ENCODE assay signal across 24 mouse cellular contexts in the genomic region with DNA sequence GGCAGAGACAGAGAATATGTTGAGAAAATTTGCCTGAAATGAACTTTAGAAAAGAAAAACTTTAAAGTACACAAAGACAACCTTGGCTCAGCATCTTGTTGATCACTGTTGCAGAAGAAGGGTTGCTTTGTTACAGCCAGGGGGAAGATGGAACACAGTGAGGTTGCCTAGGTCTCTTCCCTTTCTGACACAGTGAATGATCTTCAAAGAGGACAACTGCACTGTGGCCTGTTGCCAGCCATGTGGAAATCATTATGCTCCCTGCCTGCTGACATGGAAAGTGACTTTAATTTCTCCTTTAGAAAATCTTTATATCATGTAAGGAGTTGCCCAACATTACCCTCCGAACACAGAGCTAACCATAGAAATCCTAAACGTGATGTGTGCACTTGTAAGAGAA.
DNase-seq lines count a peak whose midpoint lies in the region; ATAC-seq and TF ChIP-seq lines count a peak whose summit lies in the region.
"Had no signal": no experiment of that assay in that cellular context is flagged by ENCODE, and none has a peak within 500 bp of the region (broad histone marks: within the 10 kb centered on the region; RNA-seq: fewer than 3 reads in every experiment).

No protein-coding gene starts in this region.

- peak; percentile 25 for DNase-seq in gastrocnemius, adult 2 months
- DNase-seq in gastrocnemius, postnatal 4 days (ENCODE audit: low spot score in 2 of 2) = no peak
- peak; percentile 5 for DNase-seq in midbrain, postnatal 0 days (ENCODE audit: low spot score)
- DNase-seq in midbrain, embryonic 10.5 days (ENCODE audit: low spot score) = no peak
- DNase-seq in embryonic facial prominence, embryonic 11.5 days (ENCODE audit: low spot score) = peak; percentile 60
- DNase-seq in T-cell, adult 2 months (ENCODE audit: low spot score) = no peak
- DNase-seq: adrenal gland, adult 2 months; cerebellum, adult 2 months; gastrocnemius, postnatal 36 days; kidney, postnatal 4 days; layer of hippocampus, adult 9-11 months; lung, postnatal 14 days; thymus, postnatal 25 days had no signal

- no peak for TF ChIP-seq CTCF in gastrocnemius, adult 2 months (IDR thresholded peaks at IDR 0.05)
- TF ChIP-seq CTCF in midbrain, postnatal 0 days (IDR thresholded peaks at IDR 0.05) = no peak

- no peak for ATAC-seq in midbrain, postnatal 0 days (ENCODE audit: low FRiP score)
- no peak for ATAC-seq in embryonic facial prominence, embryonic 11.5 days (replicated peaks; ENCODE audit: insufficient number of reproducible peaks, low FRiP score, low TSS enrichment, low read depth)
- no peak for ATAC-seq in erythroid progenitor cell, adult 5-6 weeks (replicated peaks; ENCODE audit: low FRiP score, poor library complexity, severe bottlenecking)
- ATAC-seq: forebrain, embryonic 13.5 days; intestine, embryonic 15.5 days; midbrain, embryonic 15.5 days had no signal

- no peaks in the 10 kb centered on the region for H3K4me1 ChIP-seq in midbrain, postnatal 0 days (ENCODE audit: insufficient read depth, low read length)
- H3K4me1 ChIP-seq in midbrain, embryonic 10.5 days = no peaks in the 10 kb centered on the region
- no peaks in the 10 kb centered on the region for H3K4me1 ChIP-seq in embryonic facial prominence, embryonic 11.5 days (ENCODE audit: control insufficient read depth, insufficient read depth, low read length)
- H3K4me1 ChIP-seq: forebrain, embryonic 13.5 days; heart, embryonic 12.5 days; hindbrain, embryonic 15.5 days; intestine, embryonic 15.5 days; midbrain, embryonic 15.5 days; neural tube, embryonic 15.5 days had no signal

- no peak overlapping the region for H3K4me3 ChIP-seq in gastrocnemius, adult 2 months
- no peak overlapping the region for H3K4me3 ChIP-seq in midbrain, postnatal 0 days (ENCODE audit: low read depth, low read length)
- no peak overlapping the region for H3K4me3 ChIP-seq in midbrain, embryonic 10.5 days
- no peak overlapping the region for H3K4me3 ChIP-seq in embryonic facial prominence, embryonic 11.5 days (ENCODE audit: low read depth, low read length)
- H3K4me3 ChIP-seq: forebrain, embryonic 13.5 days; heart, embryonic 12.5 days; hindbrain, embryonic 15.5 days; intestine, embryonic 15.5 days; left cerebral cortex, adult 2 months; limb, embryonic 13.5 days; midbrain, embryonic 15.5 days; neural tube, embryonic 15.5 days had no signal

- no peak overlapping the region for H3K4me2 ChIP-seq in midbrain, postnatal 0 days (ENCODE audit: low read depth, low read length, poor library complexity, severe bottlenecking)
- H3K4me2 ChIP-seq in embryonic facial prominence, embryonic 11.5 days (ENCODE audit: low read depth, low read length) = no peak overlapping the region
- H3K4me2 ChIP-seq: forebrain, embryonic 13.5 days; heart, embryonic 12.5 days; hindbrain, embryonic 15.5 days; intestine, embryonic 15.5 days; limb, embryonic 13.5 days; midbrain, embryonic 15.5 days; neural tube, embryonic 15.5 days had no signal

- H3K27ac ChIP-seq in gastrocnemius, adult 2 months = no peak overlapping the region
- H3K27ac ChIP-seq in midbrain, postnatal 0 days (ENCODE audit: low read depth, low read length) = no peak overlapping the region
- H3K27ac ChIP-seq in midbrain, embryonic 10.5 days (replicated peaks) = no peak overlapping the region
- no peak overlapping the region for H3K27ac ChIP-seq in embryonic facial prominence, embryonic 11.5 days (replicated peaks; ENCODE audit: low read depth, low read length)
- H3K27ac ChIP-seq: forebrain, embryonic 13.5 days; hindbrain, embryonic 15.5 days; intestine, embryonic 15.5 days; left cerebral cortex, adult 2 months; limb, embryonic 13.5 days; liver, embryonic 14.5 days; midbrain, embryonic 15.5 days; neural tube, embryonic 15.5 days had no signal

- 78% methylated on average over 2 of the region's 2 CpGs for WGBS in midbrain, postnatal 0 days
- 71% methylated on average over 2 of the region's 2 CpGs for WGBS in midbrain, embryonic 10.5 days
- 37% methylated on average over 2 of the region's 2 CpGs for WGBS in embryonic facial prominence, embryonic 11.5 days

- no peaks in the 10 kb centered on the region for H3K36me3 ChIP-seq in midbrain, postnatal 0 days (ENCODE audit: insufficient read depth, low read length)
- no peaks in the 10 kb centered on the region for H3K36me3 ChIP-seq in midbrain, embryonic 10.5 days
- H3K36me3 ChIP-seq in embryonic facial prominence, embryonic 11.5 days (replicated peaks; ENCODE audit: control insufficient read depth, insufficient read depth, low read depth, low read length) = no peaks in the 10 kb centered on the region
- H3K36me3 ChIP-seq: G1E; heart, embryonic 12.5 days; hindbrain, embryonic 15.5 days; intestine, embryonic 15.5 days; limb, embryonic 13.5 days; midbrain, embryonic 15.5 days; neural tube, embryonic 15.5 days had no signal

- no peaks in the 10 kb centered on the region for H3K9me3 ChIP-seq in midbrain, postnatal 0 days (ENCODE audit: low read length)
- H3K9me3 ChIP-seq in midbrain, embryonic 10.5 days (replicated peaks) = no peaks in the 10 kb centered on the region
- H3K9me3 ChIP-seq in embryonic facial prominence, embryonic 11.5 days (replicated peaks; ENCODE audit: control insufficient read depth, low read length) = no peaks in the 10 kb centered on the region
- H3K9me3 ChIP-seq: forebrain, embryonic 13.5 days; G1E; heart, embryonic 12.5 days; hindbrain, embryonic 15.5 days; intestine, embryonic 15.5 days; limb, embryonic 13.5 days; midbrain, embryonic 15.5 days; neural tube, embryonic 15.5 days had no signal

- H3K27me3 ChIP-seq in midbrain, postnatal 0 days (ENCODE audit: insufficient read depth, low read length) = no peaks in the 10 kb centered on the region
- no peaks in the 10 kb centered on the region for H3K27me3 ChIP-seq in midbrain, embryonic 10.5 days (ENCODE audit: low read depth, poor library complexity, severe bottlenecking)
- no peaks in the 10 kb centered on the region for H3K27me3 ChIP-seq in embryonic facial prominence, embryonic 11.5 days (ENCODE audit: control insufficient read depth, insufficient read depth, low read length)
- H3K27me3 ChIP-seq: forebrain, embryonic 13.5 days; heart, embryonic 12.5 days; hindbrain, embryonic 15.5 days; intestine, embryonic 15.5 days; limb, embryonic 13.5 days; midbrain, embryonic 15.5 days; neural tube, embryonic 15.5 days had no signal

- intact Hi-C loops in gastrocnemius, adult 2 months (cut with DNase I) = no loop called here

- no peak overlapping the region for H3K9ac ChIP-seq in midbrain, postnatal 0 days (replicated peaks; ENCODE audit: low read length, poor library complexity, severe bottlenecking)
- H3K9ac ChIP-seq in embryonic facial prominence, embryonic 11.5 days (replicated peaks; ENCODE audit: low read length) = no peak overlapping the region
- H3K9ac ChIP-seq: forebrain, embryonic 13.5 days; heart, embryonic 12.5 days; hindbrain, embryonic 15.5 days; intestine, embryonic 15.5 days; limb, embryonic 13.5 days; liver, embryonic 14.5 days; midbrain, embryonic 15.5 days; neural tube, embryonic 15.5 days had no signal

Comparison
In these comparisons a context has a peak if more than half of its experiments do, and no peak if none do; other contexts are left out.
1. DNase-seq: peak in gastrocnemius, adult 2 months (single experiment), midbrain, postnatal 0 days (single experiment) and embryonic facial prominence, embryonic 11.5 days (single experiment); none in gastrocnemius, postnatal 4 days (0 of 2), midbrain, embryonic 10.5 days (single experiment) and T-cell, adult 2 months (single experiment).